Mouse (Mus musculus) cerebellum, postnatal 25 days (tissue): Measurements from ENCODE around the gene Samt2.
"Not testable (repeated sequence)": the region's sequence is repeated elsewhere in the genome, so short reads cannot be mapped to it uniquely, and the experiment has no call there.

Experiments used
- DNase-seq, 2 experiments: peaks; one replicate each; pipeline ENCODE4 v3.0.0; 2021; ENCODE audit warnings: mixed read lengths in 2 of 2

The Samt2 gene

DNA sequence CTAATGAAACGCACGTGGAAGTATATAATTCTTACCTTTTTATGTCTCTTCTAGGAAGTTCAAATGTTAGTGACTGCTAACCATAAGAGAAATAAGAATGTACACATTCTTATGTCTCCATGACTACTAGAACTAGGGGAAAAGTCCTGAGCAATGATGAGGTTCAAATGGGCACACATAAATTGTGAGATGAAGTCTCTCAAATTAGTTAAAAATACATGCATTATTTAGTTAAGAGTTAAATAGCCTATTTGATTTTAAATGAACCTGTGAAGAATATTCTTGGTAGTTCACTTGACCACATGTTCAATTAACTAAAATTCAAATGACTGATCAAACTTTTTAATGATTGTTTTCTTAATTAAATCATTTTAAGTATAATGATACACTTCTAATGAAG lies at the start of gene Samt2:
Samt2 (minus strand) TSS at position 101 of the 400 bp plus-strand sequence.
- DNase-seq = not testable (repeated sequence)
